Mouse (Mus musculus): ENCODE results near the gene Gna14.

DNA sequence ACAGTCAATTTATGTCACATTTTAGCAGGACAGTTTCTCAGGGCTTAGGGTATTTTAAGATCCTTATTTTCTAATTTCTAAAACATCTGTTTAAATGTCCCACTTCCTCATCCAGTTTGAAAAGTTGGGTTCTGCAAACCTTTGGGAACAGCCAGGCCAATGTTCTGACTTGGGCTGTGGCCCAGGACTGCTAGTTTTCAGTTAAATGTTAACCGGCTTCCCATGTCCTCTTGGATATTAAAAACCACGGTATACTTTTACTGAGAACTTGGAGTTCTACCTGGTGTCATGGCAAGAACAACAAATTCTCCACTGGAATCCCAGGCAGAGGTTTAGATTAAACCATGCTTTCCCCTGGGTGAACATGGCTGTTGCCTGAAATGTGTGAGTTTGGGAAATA is 102.9 kb downstream of the Gna14 start:
- TF ChIP-seq CTCF (IDR thresholded peaks at IDR 0.05; ENCODE audit: low read depth, low read length) = no peak
- TF ChIP-seq GATA1 (IDR thresholded peaks at IDR 0.05; ENCODE audit: borderline replicate concordance, low read length) = no peak
- no peak for TF ChIP-seq TAL1 (conservative IDR thresholded peaks at IDR 0.05; ENCODE audit: low read depth, low read length)
- no peak for TF ChIP-seq POLR2AphosphoS5 (IDR thresholded peaks at IDR 0.05; ENCODE audit: insufficient replicate concordance, low read depth, low read length)
- TF ChIP-seq GATA2 (IDR thresholded peaks at IDR 0.05; ENCODE audit: borderline replicate concordance, low read depth, low read length) = no peak

All from G1E (cell line).